ENCODE assay signal across 7 mouse cellular contexts in the genomic region with DNA sequence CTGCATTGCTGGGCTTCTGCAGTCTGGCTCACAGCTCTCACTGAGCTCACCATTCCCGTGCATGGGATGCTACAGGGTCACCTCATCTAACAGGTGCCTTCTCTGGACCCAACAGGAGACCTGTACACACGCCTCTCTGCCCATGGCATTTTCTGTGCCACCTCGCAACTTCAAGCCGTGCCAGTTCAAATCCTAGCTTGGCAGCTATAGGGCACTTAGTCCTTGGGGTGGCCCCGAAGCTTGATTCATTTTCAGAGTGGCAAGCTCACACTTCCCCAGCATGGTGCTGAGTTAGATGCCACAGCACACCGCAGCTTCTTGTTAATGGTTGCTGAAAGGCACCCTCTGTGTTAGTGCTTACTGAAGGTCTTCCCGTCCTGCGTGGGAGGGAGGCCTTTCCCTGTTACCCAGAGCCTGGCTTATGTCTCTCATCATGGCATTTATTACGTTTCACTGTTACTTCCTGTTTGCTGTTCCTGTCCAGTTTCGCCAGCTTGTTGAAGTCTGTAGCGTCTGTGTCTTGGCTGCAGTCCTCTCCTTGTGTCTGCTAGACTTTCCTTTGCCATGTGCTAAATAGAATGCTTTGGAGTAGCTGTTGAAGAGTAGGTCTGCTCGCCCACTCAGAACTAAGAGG. TPM values are rescaled to one million over a fixed set of nuclear protein-coding genes. Genes with fewer than 3 reads are reported as not detected.
DNase-seq lines count a peak whose midpoint lies in the region; ATAC-seq lines count a peak whose summit lies in the region.

No protein-coding gene starts in this region.

- no peaks in the 10 kb centered on the region for H3K9me3 ChIP-seq in heart, embryonic 11.5 days (replicated peaks; ENCODE audit: control insufficient read depth, low read length)
- H3K9me3 ChIP-seq in limb, embryonic 11.5 days (ENCODE audit: control insufficient read depth, low read length), result no peaks in the 10 kb centered on the region
- H3K9me3 ChIP-seq in stomach, embryonic 14.5 days (ENCODE audit: control insufficient read depth, low read depth, low read length), result no peaks in the 10 kb centered on the region

- peak overlapping the region; percentile 78; the same call in 1 of the 2 replicates for H3K27ac ChIP-seq in heart, embryonic 11.5 days (ENCODE audit: low read depth, low read length)
- peak overlapping the region; percentile 75 for H3K27ac ChIP-seq in limb, embryonic 11.5 days (replicated peaks; ENCODE audit: low read depth, low read length)
- peak overlapping the region; percentile 56; the same call in 1 of the 2 replicates for H3K27ac ChIP-seq in stomach, embryonic 14.5 days (ENCODE audit: low read length)

- 58% methylated on average over 12 of the region's 12 CpGs for WGBS in heart, embryonic 11.5 days (ENCODE audit: insufficient replicate concordance)
- WGBS in limb, embryonic 11.5 days, result 53% methylated on average over 12 of the region's 12 CpGs
- WGBS in stomach, embryonic 14.5 days, result 56% methylated on average over 12 of the region's 12 CpGs

- peaks cover 36% of the 10 kb centered on the region for H3K4me1 ChIP-seq in heart, embryonic 11.5 days (ENCODE audit: control insufficient read depth, insufficient read depth, low read length)
- H3K4me1 ChIP-seq in limb, embryonic 11.5 days (ENCODE audit: control insufficient read depth, insufficient read depth, low read length), result peaks cover 44% of the 10 kb centered on the region
- H3K4me1 ChIP-seq in stomach, embryonic 14.5 days (ENCODE audit: control insufficient read depth, insufficient read depth, low read length), result peaks cover 39% of the 10 kb centered on the region; the same call in 1 of the 2 replicates

- no peaks in the 10 kb centered on the region for H3K36me3 ChIP-seq in heart, embryonic 11.5 days (ENCODE audit: control insufficient read depth, insufficient read depth, low read length)
- H3K36me3 ChIP-seq in limb, embryonic 11.5 days (ENCODE audit: control insufficient read depth, insufficient read depth, low read length), result no peaks in the 10 kb centered on the region
- H3K36me3 ChIP-seq in stomach, embryonic 14.5 days (ENCODE audit: control insufficient read depth, insufficient read depth, low read length), result no peaks in the 10 kb centered on the region

- H3K27me3 ChIP-seq in heart, embryonic 11.5 days (ENCODE audit: control insufficient read depth, insufficient read depth, low read length), result no peaks in the 10 kb centered on the region
- no peaks in the 10 kb centered on the region for H3K27me3 ChIP-seq in limb, embryonic 11.5 days (ENCODE audit: control insufficient read depth, insufficient read depth, low read length)
- no peaks in the 10 kb centered on the region for H3K27me3 ChIP-seq in stomach, embryonic 14.5 days (ENCODE audit: control insufficient read depth, insufficient read depth, low read length)

- no peak for ATAC-seq in heart, embryonic 11.5 days (replicated peaks; ENCODE audit: insufficient number of reproducible peaks, low FRiP score, low TSS enrichment)
- no peak for ATAC-seq in limb, embryonic 11.5 days (ENCODE audit: insufficient number of reproducible peaks, low FRiP score, low TSS enrichment, low read depth)
- ATAC-seq in stomach, embryonic 14.5 days (ENCODE audit: insufficient number of reproducible peaks, insufficient read depth, low FRiP score, low read depth), result no peak
- no peak for ATAC-seq in erythroid progenitor cell, adult 5-6 weeks (replicated peaks; ENCODE audit: low FRiP score, poor library complexity, severe bottlenecking)

- no peak overlapping the region for H3K9ac ChIP-seq in heart, embryonic 11.5 days (ENCODE audit: low read depth, low read length)
- no peak overlapping the region for H3K9ac ChIP-seq in limb, embryonic 11.5 days (ENCODE audit: low read length)
- no peak overlapping the region for H3K9ac ChIP-seq in stomach, embryonic 14.5 days (replicated peaks; ENCODE audit: low read depth, low read length)

- DNase-seq in layer of hippocampus, adult 9-11 months, result peak; percentile 65
- no peak for DNase-seq in layer of hippocampus, postnatal 25 days (ENCODE audit: extremely low spot score in 1 of 2, low spot score in 1 of 2)
- DNase-seq in limb, embryonic 11.5 days (ENCODE audit: low spot score), result peak; percentile 40
- no peak for DNase-seq in right cerebral cortex, postnatal 25 days

- no peak overlapping the region for H3K4me3 ChIP-seq in heart, embryonic 11.5 days (ENCODE audit: low read depth, low read length)
- no peak overlapping the region for H3K4me3 ChIP-seq in limb, embryonic 11.5 days (ENCODE audit: low read depth, low read length)
- no peak overlapping the region for H3K4me3 ChIP-seq in stomach, embryonic 14.5 days (ENCODE audit: low read depth, low read length)

- no peak overlapping the region for H3K4me2 ChIP-seq in heart, embryonic 11.5 days
- no peak overlapping the region for H3K4me2 ChIP-seq in limb, embryonic 11.5 days (ENCODE audit: low read depth, severe bottlenecking)
- H3K4me2 ChIP-seq in stomach, embryonic 14.5 days (replicated peaks; ENCODE audit: low read depth, low read length), result no peak overlapping the region

RNA-seq across cellular contexts. Expression of a gene that starts 28.6 kb away (rescaled TPM):
- total RNA-seq in layer of hippocampus, postnatal 25 days (2021), result 10 to 100 TPM; 34.8 to 39.3 TPM
- 50.4 and 53.0 TPM in 2 replicates for polyA plus RNA-seq in heart, embryonic 11.5 days (2014; fragmentation: Nextera tagmentation; extraction: Ambion mirVana)
- polyA plus RNA-seq in limb, embryonic 11.5 days (2014; fragmentation: Nextera tagmentation; extraction: Ambion mirVana), result 104 and 109 TPM in 2 replicates
- polyA plus RNA-seq in stomach, embryonic 14.5 days (2014; fragmentation: Nextera tagmentation; extraction: Ambion mirVana), result 63.3 and 67.9 TPM in 2 replicates
- total RNA-seq in erythroid progenitor cell, adult 5-6 weeks (2015; ENCODE audit: low replicate concordance), result 14.3 and 19.8 TPM in 2 replicates
- total RNA-seq in erythroid progenitor cell, adult 5-6 weeks (2017; ENCODE audit: low replicate concordance), result 15.1 and 15.3 TPM in 2 replicates

RNA-seq across cellular contexts. Expression of a gene that starts 29.1 kb away (rescaled TPM):
- 10 to 100 TPM; 34.5 to 42.9 TPM for total RNA-seq in layer of hippocampus, postnatal 25 days (2021)
- polyA plus RNA-seq in heart, embryonic 11.5 days (2014; fragmentation: Nextera tagmentation; extraction: Ambion mirVana), result 5.5 and 6.9 TPM in 2 replicates
- 12.1 and 13.4 TPM in 2 replicates for polyA plus RNA-seq in limb, embryonic 11.5 days (2014; fragmentation: Nextera tagmentation; extraction: Ambion mirVana)
- 19.5 and 19.8 TPM in 2 replicates for polyA plus RNA-seq in stomach, embryonic 14.5 days (2014; fragmentation: Nextera tagmentation; extraction: Ambion mirVana)
- 6.1 and 6.7 TPM in 2 replicates for total RNA-seq in erythroid progenitor cell, adult 5-6 weeks (2015; ENCODE audit: low replicate concordance)
- 3.8 and 4.6 TPM in 2 replicates for total RNA-seq in erythroid progenitor cell, adult 5-6 weeks (2017; ENCODE audit: low replicate concordance)

Comparison
In these comparisons a context has a peak if more than half of its experiments do, and no peak if none do; other contexts are left out.
1. DNase-seq: peak in layer of hippocampus, adult 9-11 months (single experiment) and limb, embryonic 11.5 days (single experiment); none in layer of hippocampus, postnatal 25 days (0 of 2) and right cerebral cortex, postnatal 25 days (single experiment).
2. Peak in every context shown above with its lines, with median percentiles within 50 percentile points of each other: H3K27ac ChIP-seq.